Mouse (Mus musculus) layer of hippocampus, adult 9-10 months (tissue): Measurements from ENCODE around the gene Tmem231.

Experiments used
- DNase-seq: peaks from one replicate; pipeline ENCODE4 v3.0.0; 2022; ENCODE audit warnings: low spot score

Gene Tmem231

GRCm38 (mm10) chr8:111933348-111934076 is at the start of gene Tmem231:
TSS of gene Tmem231 (minus strand) at chr8:111933881.
- no peak for DNase-seq

DNA sequence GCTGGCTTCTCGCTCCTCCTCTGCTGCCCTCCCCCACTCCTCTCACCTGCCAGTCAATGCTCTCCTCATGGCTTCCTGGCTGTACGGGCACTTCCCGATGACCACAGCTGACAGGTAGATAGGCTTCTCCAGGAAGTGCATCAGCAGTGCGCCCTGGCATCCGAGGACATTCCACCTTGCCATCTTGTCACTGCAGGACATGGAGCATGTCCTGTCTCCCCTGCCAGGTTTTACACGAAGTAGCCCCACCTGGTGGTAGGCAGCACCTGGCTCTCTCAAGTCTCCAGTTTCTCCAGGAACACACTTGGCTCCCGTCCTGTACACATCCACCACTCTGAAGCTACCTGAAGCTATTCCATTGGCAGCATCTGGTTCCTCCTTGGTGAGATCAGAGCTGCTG is 48.4 kb upstream of the Tmem231 start:
- no peak for DNase-seq

DNA sequence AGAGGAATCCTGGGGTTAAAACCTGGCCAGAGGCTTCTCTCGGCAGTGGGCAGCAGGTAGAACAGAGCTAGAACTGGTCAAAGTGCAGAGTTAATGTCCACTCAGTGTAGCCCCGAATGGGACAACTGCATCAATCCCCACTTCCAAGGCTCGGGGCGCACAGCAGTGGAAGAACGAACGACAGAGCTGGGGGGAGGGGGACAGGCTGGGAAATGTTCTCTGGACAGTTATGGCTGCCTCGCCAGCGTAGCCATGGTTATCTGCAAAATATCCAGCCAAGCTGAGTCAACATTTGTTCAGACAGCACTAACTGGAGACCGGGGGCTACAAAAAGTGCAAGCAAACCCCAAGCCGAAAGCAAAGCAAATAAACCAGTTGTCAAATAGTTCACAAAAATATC is 44.5 kb upstream of the Tmem231 start:
- no peak for DNase-seq

DNA sequence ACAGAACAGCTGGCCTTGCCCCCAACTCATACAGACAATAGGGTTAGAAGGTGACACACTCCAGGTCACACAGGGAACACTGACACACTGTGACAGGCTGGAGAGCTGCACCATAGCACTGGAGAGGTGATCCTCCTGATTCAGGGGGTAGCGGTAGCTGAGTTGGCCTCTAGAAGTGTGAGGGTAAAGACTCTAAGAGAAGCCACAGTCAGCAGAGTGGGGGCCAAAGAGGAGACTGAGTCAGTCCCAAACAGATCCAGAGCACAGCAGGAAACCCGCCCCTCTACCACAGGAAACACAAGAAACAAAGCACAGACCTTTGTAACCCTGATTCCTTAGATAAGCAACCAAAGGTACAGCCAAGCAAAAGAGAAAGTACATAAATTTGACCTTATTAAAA is 42.6 kb upstream of the Tmem231 start:
- DNase-seq, result no peak

DNA sequence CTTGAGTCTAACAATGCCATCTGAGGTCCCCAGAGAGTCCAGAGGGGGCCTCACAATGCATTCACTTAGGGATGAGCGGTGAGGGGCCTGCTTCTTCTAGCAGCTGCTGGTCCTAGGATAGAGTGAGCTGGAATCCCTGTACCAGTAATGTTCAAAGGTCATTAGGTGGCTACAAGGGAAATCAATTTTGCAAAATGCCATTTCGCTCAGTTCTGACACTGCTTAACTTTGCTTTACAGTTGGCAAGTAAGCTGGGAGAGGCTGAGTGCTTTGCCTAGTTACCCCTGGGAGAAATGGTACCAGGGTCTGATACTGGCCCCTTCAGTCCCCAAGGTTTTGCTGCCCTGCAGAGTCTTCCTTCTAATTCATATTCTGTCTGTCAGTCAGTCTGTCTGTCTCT is 42.0 kb upstream of the Tmem231 start:
- DNase-seq, result no peak

- DNase-seq, result no peak
Observed at GRCm38 (mm10) chr8:111974138-111974537, 40.5 kb upstream of the Tmem231 start.

DNA sequence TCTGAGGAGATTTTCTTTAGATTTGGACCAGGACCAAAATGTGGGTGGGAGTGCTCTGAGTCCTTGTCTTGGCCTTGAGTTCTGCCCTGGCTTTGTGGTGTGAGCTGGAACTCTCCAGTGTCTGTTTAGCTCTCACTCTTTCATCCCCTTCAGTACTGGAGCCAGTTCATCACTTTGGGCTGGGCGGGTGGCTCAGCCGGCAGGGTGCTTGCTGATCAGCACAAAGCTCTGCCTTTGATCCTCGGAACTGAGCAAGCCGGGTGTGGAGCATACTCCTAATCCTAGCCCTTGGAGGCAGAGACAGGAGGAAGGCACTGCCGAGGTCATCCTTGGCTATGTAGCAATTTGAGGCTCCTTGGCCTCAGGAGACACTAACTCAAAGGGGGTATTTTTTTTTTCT is 35.3 kb upstream of the Tmem231 start:
- DNase-seq, result no peak

DNA sequence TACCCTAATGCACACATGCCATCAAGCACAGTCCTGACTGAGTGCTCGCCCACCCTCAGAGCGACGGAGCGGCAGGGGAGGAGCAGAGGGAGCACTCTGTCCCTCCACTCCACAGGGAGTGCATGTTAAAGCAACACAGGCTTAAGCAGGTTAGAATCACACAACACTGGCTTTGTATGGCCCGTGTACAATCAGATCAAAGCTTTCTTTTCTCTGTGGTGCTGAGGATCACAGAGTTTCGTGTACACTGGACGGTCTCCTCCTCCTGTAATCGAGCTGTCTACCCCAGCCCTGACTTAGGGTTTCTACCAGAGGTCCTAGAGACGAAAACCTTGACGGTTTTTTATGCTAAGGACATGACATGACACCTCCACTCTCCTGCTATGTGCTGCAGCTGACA is 34.9 kb upstream of the Tmem231 start:
- no peak for DNase-seq

- DNase-seq, result no peak
Observed at GRCm38 (mm10) chr8:111967246-111967870, 33.7 kb upstream of the Tmem231 start.

GRCm38 (mm10) chr8:111964849-111965561 is 31.3 kb upstream of the Tmem231 start:
- DNase-seq, result no peak

DNA sequence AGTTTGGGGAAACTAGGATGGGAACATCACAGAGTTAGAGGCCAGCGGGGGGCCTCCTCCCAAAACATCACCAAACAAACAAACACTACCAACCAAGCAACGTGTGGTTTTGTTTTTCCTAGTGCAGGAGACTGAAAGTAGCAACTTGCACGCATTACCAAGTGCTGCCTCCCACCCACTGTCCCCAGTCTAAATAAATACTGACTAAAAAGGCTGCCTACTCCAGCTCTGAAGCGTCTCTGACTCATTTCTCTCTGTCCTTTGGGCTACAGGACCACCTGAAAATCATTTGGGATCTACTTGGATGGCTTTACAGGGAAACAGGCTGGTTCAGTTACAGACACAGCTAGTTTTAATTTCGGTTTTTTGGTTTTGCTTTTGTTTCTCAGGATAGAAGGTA is 30.7 kb upstream of the Tmem231 start:
- DNase-seq, result no peak

- no peak for DNase-seq
Observed at GRCm38 (mm10) chr8:111963546-111963945, 29.9 kb upstream of the Tmem231 start.

GRCm38 (mm10) chr8:111963091-111963490 is 29.4 kb upstream of the Tmem231 start:
- DNase-seq, result no peak

GRCm38 (mm10) chr8:111962589-111962988 is 28.9 kb upstream of the Tmem231 start:
- DNase-seq, result no peak

- DNase-seq, result no peak
Observed at GRCm38 (mm10) chr8:111961330-111961729, 27.6 kb upstream of the Tmem231 start.

DNA sequence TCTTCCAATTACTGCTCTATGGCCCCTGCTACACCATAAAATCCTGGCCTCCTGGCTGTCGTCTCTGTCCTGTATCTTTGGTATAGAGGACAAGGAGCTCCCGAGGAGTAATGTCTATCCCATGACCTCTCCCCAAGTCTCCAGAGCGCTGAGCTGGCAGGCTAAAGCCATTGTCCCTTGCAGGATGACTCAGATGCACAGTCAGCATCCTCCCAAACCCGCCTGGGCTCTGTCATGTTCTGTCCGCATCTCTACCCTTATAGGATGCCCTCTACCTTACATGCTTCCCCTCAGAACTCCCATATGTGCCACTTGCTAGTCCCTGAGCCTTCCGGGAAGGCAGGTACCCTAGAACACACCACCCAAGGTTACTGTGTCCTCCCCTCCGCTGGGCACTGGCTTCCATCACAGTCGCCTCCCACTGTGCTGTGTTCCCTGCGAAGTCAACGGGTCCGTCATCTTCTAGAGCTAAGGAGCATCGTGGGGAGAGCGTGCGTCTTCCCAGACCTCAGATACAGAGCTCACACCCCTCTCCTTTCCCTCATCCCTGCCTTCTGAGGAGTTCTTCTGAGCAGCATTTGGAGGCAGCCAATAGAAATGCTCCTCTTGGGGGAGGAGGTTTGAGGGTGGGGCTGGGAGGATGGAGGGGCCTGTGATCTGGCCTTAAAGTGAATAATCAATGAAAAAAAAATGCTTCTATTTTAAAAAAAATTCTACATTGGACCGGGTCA is 27.1 kb upstream of the Tmem231 start:
- no peak for DNase-seq

DNA sequence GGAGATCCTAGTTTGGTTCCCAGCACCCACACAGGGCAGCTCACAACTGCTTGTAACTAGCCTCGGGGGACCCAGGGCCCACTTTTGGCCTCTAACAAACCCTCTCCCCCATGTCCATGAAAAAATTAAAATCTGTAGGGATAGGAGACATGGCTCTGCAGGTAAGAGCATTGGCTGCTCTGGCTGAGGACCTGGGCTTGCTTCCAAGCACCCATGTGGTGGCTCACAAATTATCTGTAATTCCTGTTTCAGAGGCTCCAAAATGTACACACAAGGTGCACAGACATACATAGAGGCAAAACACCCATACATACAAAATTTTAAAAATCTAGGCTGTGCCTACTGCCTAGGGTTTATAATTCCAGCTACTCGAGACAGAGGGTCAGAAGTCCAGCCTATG is 23.6 kb upstream of the Tmem231 start:
- DNase-seq, result no peak

DNA sequence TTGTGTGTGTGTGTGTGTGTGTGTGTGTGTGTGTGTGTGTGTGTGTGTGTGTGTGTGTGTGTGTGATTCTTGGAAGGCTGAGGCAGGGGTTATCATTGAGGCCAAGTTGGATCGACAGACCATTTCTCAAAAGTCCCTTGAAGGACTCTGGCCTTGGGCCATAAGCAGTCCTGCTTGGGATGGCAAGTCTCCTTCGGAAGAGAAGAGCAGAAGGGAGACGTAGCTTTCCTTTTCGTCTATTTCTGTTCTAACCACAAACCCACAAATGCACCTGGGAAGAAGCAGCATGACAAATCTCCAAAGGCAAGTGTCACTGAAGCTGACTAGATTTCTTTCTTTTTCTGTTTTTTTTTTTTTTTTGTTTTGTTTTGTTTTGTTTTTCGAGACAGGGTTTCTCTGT is 22.2 kb upstream of the Tmem231 start:
- DNase-seq, result no peak

- DNase-seq, result no peak
Observed at GRCm38 (mm10) chr8:111954844-111955594, 21.3 kb upstream of the Tmem231 start.

DNA sequence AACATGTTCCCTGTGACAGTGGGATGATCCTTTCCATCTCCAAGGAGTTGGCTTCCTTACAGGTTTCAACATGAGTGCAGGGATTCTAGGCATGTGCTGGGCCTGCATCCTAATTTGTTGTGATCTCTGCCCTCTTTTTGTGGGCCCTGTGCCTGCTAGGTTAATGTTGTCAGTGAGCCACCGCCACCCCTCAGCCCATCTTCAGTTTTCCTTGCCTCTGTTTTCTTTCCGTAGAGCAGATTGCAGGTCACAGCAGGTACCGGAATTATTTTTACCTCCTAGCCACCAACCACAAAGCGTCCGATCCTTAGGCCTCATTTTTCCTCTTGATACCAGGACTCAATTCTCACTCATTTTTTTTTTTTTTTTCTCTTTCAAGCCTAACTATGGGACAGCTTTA is 18.3 kb upstream of the Tmem231 start:
- DNase-seq, result no peak

DNA sequence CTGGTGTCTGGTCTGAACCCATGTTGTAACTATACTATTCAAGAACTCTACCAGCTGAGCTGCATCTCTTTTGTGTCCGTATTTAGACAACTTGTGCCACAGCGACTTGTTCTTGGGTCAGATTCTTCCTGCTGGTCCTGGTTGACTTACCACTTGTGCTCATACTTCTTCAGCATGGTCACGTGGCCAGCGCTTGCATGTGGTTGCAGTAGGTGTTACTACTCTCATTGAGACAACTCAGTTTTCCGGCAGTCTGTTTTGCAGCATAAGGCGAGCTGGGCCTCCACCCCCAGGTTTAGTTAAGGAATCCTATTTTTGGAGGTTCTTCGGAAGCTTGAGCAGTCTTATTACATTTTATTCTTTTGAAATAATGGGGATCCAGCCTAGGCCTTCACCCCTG is 17.6 kb upstream of the Tmem231 start:
- DNase-seq, result no peak

- DNase-seq, result no peak
Observed at GRCm38 (mm10) chr8:111950846-111951245, 17.2 kb upstream of the Tmem231 start.
